Mouse (Mus musculus) brain, embryonic 14.5 days (tissue): Measurements from ENCODE around the gene Prr3.
"Not testable (repeated sequence)": the region's sequence is repeated elsewhere in the genome, so short reads cannot be mapped to it uniquely, and the experiment has no call there.

Experiments used
- CTCF ChIP-seq: fragments of 200-500 bp; IDR thresholded peaks from 2 replicates; pipeline ENCODE4 v1.5.1; 2012; ENCODE audit warnings: inconsistent platforms, mild to moderate bottlenecking, moderate library complexity, borderline replicate concordance; ENCODE audit not compliant: insufficient read depth, insufficient read length; ENCODE audit errors: extremely low read depth
- POLR2A ChIP-seq: fragments of 200-500 bp; IDR thresholded peaks from 2 replicates; pipeline ENCODE4 v1.6.1; 2012; ENCODE audit warnings: mild to moderate bottlenecking, inconsistent platforms, borderline replicate concordance; ENCODE audit not compliant: poor library complexity, insufficient read depth, insufficient read length, severe bottlenecking; ENCODE audit errors: extremely low read depth

GRCm38 (mm10) chr17:36004409-36004808 is 24.4 kb upstream of the Prr3 start:
- not testable (repeated sequence) for TF ChIP-seq CTCF, POLR2A
